Mouse (Mus musculus): Measurements from ENCODE around the gene Asap2.
"Not testable (repeated sequence)": the region's sequence is repeated elsewhere in the genome, so short reads cannot be mapped to it uniquely, and the experiment has no call there.

DNA sequence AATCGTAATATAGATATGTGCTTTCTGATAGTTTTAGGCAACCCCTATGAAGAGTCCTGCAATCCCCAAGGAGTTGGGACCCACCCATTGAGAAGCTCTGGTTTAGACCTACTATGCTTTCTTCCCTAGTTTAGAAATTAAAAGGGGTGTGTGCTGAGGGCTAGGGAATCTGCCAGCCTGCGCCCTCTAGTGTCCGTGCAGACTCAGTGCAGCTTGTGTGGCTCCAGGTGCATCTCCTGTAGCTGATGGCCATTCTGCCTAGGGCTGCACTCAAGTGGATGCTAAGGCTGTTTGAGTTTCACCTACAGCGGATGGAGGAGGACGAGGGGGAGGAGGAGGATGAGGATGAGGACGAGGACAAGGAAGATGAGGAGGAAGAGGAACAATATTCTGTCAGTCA is 40.6 kb downstream of the Asap2 start:
- TF ChIP-seq ZC3H11A (IDR thresholded peaks at IDR 0.05; ENCODE audit: low read depth, low read length); POLR2AphosphoS5 (IDR thresholded peaks at IDR 0.05; ENCODE audit: borderline replicate concordance, low read depth, low read length): not testable (repeated sequence)

Measured in MEL (cell line).